Mouse (Mus musculus) bone marrow, adult 2 months (tissue): ENCODE measurements around the gene Gm11037.
A peak's percentile ranks its signal among the peaks of the same experiment; 100 is the strongest.

Experiments
- CTCF ChIP-seq: fragments of 200-500 bp; IDR thresholded peaks from 2 replicates; pipeline ENCODE4 v1.5.1; 2011; ENCODE audit warnings: low read length, control low read depth; ENCODE audit not compliant: control insufficient read depth, insufficient read depth
- POLR2A ChIP-seq: fragments of 200-500 bp; IDR thresholded peaks from 2 replicates; pipeline ENCODE4 v1.6.1; 2011; ENCODE audit warnings: low read depth, mild to moderate bottlenecking, control low read depth, low read length, borderline replicate concordance; ENCODE audit not compliant: control insufficient read depth

- TF ChIP-seq POLR2A (no peak), CTCF (peak; percentile 76)
Measured at GRCm38 (mm10) chr2:131142592-131142991, 9.3 kb downstream of the Gm11037 start.
